Mouse (Mus musculus) liver, embryonic 14.5 days (tissue): ENCODE measurements around the gene Dbf4.

Source experiments
- CTCF ChIP-seq: IDR thresholded peaks from 2 replicates; pipeline ENCODE4 v1.5.1; 2016; ENCODE audit warnings: antibody characterized with exemption, low read depth, control low read depth
- EP300 ChIP-seq: IDR thresholded peaks from 2 replicates; pipeline ENCODE4 v1.6.1; 2016; ENCODE audit warnings: antibody characterized with exemption, low read depth

- TF ChIP-seq CTCF (no peak), EP300 (no peak)
Measured at GRCm38 (mm10) chr5:8408746-8409145, 13.8 kb downstream of the Dbf4 start.
